Mouse (Mus musculus): ENCODE data around the gene Hoxa3. TPM values are rescaled to one million over a fixed set of nuclear protein-coding genes. Genes with fewer than 3 reads are reported as not detected.

Hoxa3 gene
- polyA plus RNA-seq, 1 experiment from 2014 or later, result 0.20 TPM

GRCm38 (mm10) chr6:52236806-52237205 lies 23.7 kb upstream of the Hoxa3 start:
- Histone ChIP-seq H3K27ac (replicated peaks) (no peak overlapping the region), H3K36me3 (replicated peaks) (no peaks in the 10 kb centered on the region), H3K4me1 (replicated peaks) (no peaks in the 10 kb centered on the region; the same call in none of the 2 replicates), H3K4me3 (replicated peaks) (no peak overlapping the region), H3K9ac (no peak overlapping the region), H3K4me2 (no peak overlapping the region), H3K9me3 (replicated peaks) (no peaks in the 10 kb centered on the region), H3K27me3 (peaks cover 100% of the 10 kb centered on the region)
- 23% methylated on average over 3 of the region's 3 CpGs for WGBS (ENCODE audit: insufficient replicate concordance)
- ATAC-seq (ENCODE audit: insufficient read depth), result no peak

- no peaks in the 10 kb centered on the region for H3K9me3 ChIP-seq (replicated peaks)
Measured at GRCm38 (mm10) chr6:52235866-52236265, 22.7 kb upstream of the Hoxa3 start.

GRCm38 (mm10) chr6:52235267-52235666 lies 22.1 kb upstream of the Hoxa3 start:
- Histone ChIP-seq H3K4me2 (no peak overlapping the region), H3K27ac (replicated peaks) (no peak overlapping the region), H3K36me3 (replicated peaks) (no peaks in the 10 kb centered on the region), H3K4me1 (replicated peaks) (no peaks in the 10 kb centered on the region; the same call in none of the 2 replicates), H3K27me3 (peaks cover 99% of the 10 kb centered on the region), H3K9ac (no peak overlapping the region), H3K9me3 (replicated peaks) (no peaks in the 10 kb centered on the region), H3K4me3 (replicated peaks) (no peak overlapping the region)
- no peak for ATAC-seq (ENCODE audit: insufficient read depth)
- 39% methylated on average over 9 of the region's 9 CpGs for WGBS (ENCODE audit: insufficient replicate concordance)

More at GRCm38 (mm10) chr6:52235866-52236265, 22.7 kb upstream of the Hoxa3 start:
- Histone ChIP-seq H3K27me3 (peaks cover 99% of the 10 kb centered on the region), H3K4me1 (replicated peaks) (no peaks in the 10 kb centered on the region; the same call in none of the 2 replicates), H3K27ac (replicated peaks) (no peak overlapping the region), H3K4me3 (replicated peaks) (no peak overlapping the region), H3K4me2 (no peak overlapping the region), H3K36me3 (replicated peaks) (no peaks in the 10 kb centered on the region), H3K9ac (no peak overlapping the region)
- 29% methylated on average over 6 of the region's 6 CpGs for WGBS (ENCODE audit: insufficient replicate concordance)
- no peak for ATAC-seq (ENCODE audit: insufficient read depth)

- WGBS (ENCODE audit: insufficient replicate concordance), result 2% methylated on average over 68 of the region's 68 CpGs
- no peak overlapping the region for H3K4me3 ChIP-seq (replicated peaks)
- H3K27me3 ChIP-seq, result peaks cover 99% of the 10 kb centered on the region
- H3K9me3 ChIP-seq (replicated peaks), result no peaks in the 10 kb centered on the region
- H3K27ac ChIP-seq (replicated peaks), result no peak overlapping the region
- H3K9ac ChIP-seq, result no peak overlapping the region
- no peak overlapping the region for H3K4me2 ChIP-seq
- H3K4me1 ChIP-seq (replicated peaks), result no peaks in the 10 kb centered on the region; the same call in none of the 2 replicates
- ATAC-seq (ENCODE audit: insufficient read depth), result no peak
- no peaks in the 10 kb centered on the region for H3K36me3 ChIP-seq (replicated peaks)
Measured at GRCm38 (mm10) chr6:52234428-52235140, 21.4 kb upstream of the Hoxa3 start.

GRCm38 (mm10) chr6:52233546-52234427 lies 20.7 kb upstream of the Hoxa3 start:
- 1% methylated on average over 70 of the region's 70 CpGs for WGBS (ENCODE audit: insufficient replicate concordance)
- H3K9me3 ChIP-seq (replicated peaks), result no peaks in the 10 kb centered on the region
- no peak overlapping the region for H3K27ac ChIP-seq (replicated peaks)
- H3K4me3 ChIP-seq (replicated peaks), result no peak overlapping the region
- no peaks in the 10 kb centered on the region for H3K36me3 ChIP-seq (replicated peaks)
- H3K4me2 ChIP-seq, result no peak overlapping the region
- H3K27me3 ChIP-seq, result peaks cover 99% of the 10 kb centered on the region
- ATAC-seq (ENCODE audit: insufficient read depth), result no peak
- no peaks in the 10 kb centered on the region; the same call in none of the 2 replicates for H3K4me1 ChIP-seq (replicated peaks)
- no peak overlapping the region for H3K9ac ChIP-seq

GRCm38 (mm10) chr6:52232984-52233545 lies 19.9 kb upstream of the Hoxa3 start:
- H3K4me3 ChIP-seq (replicated peaks), result no peak overlapping the region
- H3K27me3 ChIP-seq, result peaks cover 98% of the 10 kb centered on the region
- H3K9ac ChIP-seq, result no peak overlapping the region
- H3K9me3 ChIP-seq (replicated peaks), result no peaks in the 10 kb centered on the region
- no peaks in the 10 kb centered on the region; the same call in none of the 2 replicates for H3K4me1 ChIP-seq (replicated peaks)
- no peak overlapping the region for H3K4me2 ChIP-seq
- no peaks in the 10 kb centered on the region for H3K36me3 ChIP-seq (replicated peaks)
- ATAC-seq (ENCODE audit: insufficient read depth), result no peak
- no peak overlapping the region for H3K27ac ChIP-seq (replicated peaks)
- 4% methylated on average over 23 of the region's 23 CpGs for WGBS (ENCODE audit: insufficient replicate concordance)

GRCm38 (mm10) chr6:52232568-52232965 lies 19.4 kb upstream of the Hoxa3 start:
- no peaks in the 10 kb centered on the region for H3K36me3 ChIP-seq (replicated peaks)
- under 1% methylated on average over 18 of the region's 18 CpGs for WGBS (ENCODE audit: insufficient replicate concordance)
- no peak overlapping the region for H3K4me3 ChIP-seq (replicated peaks)
- no peaks in the 10 kb centered on the region; the same call in none of the 2 replicates for H3K4me1 ChIP-seq (replicated peaks)
- no peak overlapping the region for H3K27ac ChIP-seq (replicated peaks)
- no peak overlapping the region for H3K9ac ChIP-seq
- H3K4me2 ChIP-seq, result no peak overlapping the region
- ATAC-seq (ENCODE audit: insufficient read depth), result no peak
- peaks cover 98% of the 10 kb centered on the region for H3K27me3 ChIP-seq
- no peaks in the 10 kb centered on the region for H3K9me3 ChIP-seq (replicated peaks)

- WGBS (ENCODE audit: insufficient replicate concordance), result under 1% methylated on average over 18 of the region's 18 CpGs
- no peak overlapping the region for H3K27ac ChIP-seq (replicated peaks)
- no peaks in the 10 kb centered on the region; the same call in none of the 2 replicates for H3K4me1 ChIP-seq (replicated peaks)
- H3K4me2 ChIP-seq, result no peak overlapping the region
- no peaks in the 10 kb centered on the region for H3K36me3 ChIP-seq (replicated peaks)
- no peak overlapping the region for H3K9ac ChIP-seq
- no peaks in the 10 kb centered on the region for H3K9me3 ChIP-seq (replicated peaks)
- H3K4me3 ChIP-seq (replicated peaks), result no peak overlapping the region
- H3K27me3 ChIP-seq, result peaks cover 98% of the 10 kb centered on the region
- ATAC-seq (ENCODE audit: insufficient read depth), result no peak
Measured at GRCm38 (mm10) chr6:52231885-52232567, 18.9 kb upstream of the Hoxa3 start.

- WGBS (ENCODE audit: insufficient replicate concordance), result 3% methylated on average over 21 of the region's 36 CpGs
- Histone ChIP-seq H3K27ac (replicated peaks) (no peak within 1 kb of the TSS), H3K27me3 (peaks cover 98% of the 10 kb centered on the region), H3K4me3 (replicated peaks) (no peak within 1 kb of the TSS), H3K9ac (no peak within 1 kb of the TSS), H3K36me3 (replicated peaks) (no peaks in the 10 kb centered on the region), H3K4me1 (replicated peaks) (no peaks in the 10 kb centered on the region; the same call in none of the 2 replicates), H3K9me3 (replicated peaks) (no peaks in the 10 kb centered on the region), H3K4me2 (no peak within 1 kb of the TSS)
- no peak for ATAC-seq (ENCODE audit: insufficient read depth)
Measured at GRCm38 (mm10) chr6:52230516-52231165, 17.5 kb upstream of the Hoxa3 start, which contains the start of gene Hoxa9. Gene Hoxa9, minus strand, starts transcription at chr6:52231089.

All from liver, embryonic 15.5 days (tissue).